Mouse (Mus musculus) T-helper 1 cell (primary cell): ENCODE results near the gene Bmp2k.

Source experiments
- in situ Hi-C: fragments of 300-600 bp; cut with MboI, MseI; formaldehyde crosslinking; loops from one replicate; pipeline ENCODE4 v1.15.1; 2025; ENCODE audit warnings: high pct_unique_total_duplicates

The Bmp2k gene

DNA sequence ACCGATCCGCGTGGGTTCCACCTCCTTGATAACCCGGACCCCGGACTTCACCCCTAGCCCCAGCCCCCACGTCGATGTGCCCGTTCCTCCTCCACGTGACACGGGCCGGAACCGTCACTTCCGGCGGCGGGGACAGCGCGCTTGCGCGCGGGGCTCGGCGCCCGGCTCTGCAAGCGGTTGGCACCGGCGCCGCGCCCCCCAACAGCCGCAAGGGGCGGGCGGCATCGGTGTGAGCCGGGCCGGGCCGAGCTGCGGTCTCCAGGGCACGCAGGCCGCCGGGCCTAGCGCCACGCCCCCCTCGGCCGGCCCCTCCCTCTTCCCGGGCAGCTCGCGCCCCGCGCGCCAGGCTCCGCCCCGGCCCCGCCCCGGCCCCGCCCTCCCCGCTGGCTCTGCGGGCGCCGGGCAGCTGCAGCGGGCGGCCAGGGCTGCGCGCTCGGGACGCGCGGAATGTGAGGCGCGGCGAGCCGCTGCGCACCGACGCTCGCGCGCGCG lies at the start of gene Bmp2k:
Bmp2k (plus strand) TSS at position 380 of the 492 bp plus-strand sequence.
- in situ Hi-C loops: no loop called here

DNA sequence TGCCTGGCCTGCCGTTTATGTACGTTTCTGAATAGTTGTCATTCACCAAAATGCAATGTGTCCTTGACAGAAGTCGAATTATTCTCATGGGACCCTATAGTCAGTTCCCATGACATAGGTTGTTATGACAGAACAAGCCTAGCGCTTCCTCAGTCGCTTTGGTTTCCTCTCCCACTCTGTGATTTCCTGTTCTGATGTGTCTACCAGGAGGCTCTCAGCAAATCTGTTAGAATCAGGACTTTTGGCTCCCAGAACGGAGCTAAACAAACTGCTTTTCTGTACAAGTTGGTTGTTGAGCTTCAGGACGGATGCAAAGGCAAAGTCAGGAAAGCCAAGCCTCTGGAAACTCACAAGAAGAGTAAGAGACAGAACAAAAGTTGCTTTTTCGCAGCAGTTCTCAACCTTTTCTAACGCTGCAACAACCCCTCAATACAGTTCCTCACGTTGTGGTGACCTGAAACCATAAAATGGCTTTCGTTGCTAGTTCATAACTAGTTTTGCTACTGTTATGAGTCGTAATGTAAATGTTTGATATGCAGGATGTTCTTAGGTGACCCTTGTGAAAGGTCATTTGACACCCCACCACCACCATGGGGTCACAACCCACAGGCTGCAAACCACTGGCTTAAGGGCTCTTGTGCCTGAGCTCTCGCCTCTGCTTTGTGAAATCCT lies 48.5 kb upstream of the Bmp2k start:
- in situ Hi-C loops: loop anchor here (10.0 kb wide), 1 partner anchor 1916 kb away; no protein-coding TSS in a partner anchor

DNA sequence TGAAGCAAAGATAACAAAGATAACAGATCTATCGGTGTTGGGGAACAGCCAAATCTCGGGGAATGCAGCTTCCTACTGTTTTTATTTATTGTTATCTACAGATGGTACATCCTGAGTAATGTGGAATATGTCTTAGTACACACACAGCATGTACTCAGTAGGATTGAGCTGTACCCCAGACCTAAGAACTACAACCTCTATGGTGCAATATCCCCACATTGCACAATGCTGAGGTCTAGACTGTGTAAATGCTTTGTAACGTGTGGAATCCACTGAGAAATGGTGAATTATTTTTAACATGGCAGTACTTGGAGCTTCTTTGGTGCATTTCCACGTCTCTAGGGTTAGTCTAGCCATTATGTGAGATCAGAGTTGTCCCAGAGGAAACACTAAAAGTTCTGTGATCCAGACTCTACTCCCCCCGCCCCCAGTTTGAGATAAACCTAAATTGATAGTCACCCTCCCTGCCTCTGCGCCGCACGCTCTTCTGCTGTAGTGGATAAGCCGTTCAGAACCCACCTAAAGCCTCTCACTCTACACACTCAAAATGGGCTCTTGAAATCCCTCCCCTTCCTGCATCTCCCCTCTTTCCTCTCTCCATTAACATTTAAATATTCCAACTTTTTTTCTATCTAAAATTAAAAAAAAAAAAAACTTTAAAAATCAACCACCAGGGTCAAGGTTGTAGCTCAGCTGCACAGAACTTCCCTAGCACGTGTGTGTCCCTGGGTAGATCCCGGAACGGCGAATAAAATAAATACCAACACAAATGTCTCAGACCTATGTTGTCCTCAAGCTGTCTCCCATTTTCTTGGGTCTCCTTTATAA lies 47.4 kb upstream of the Bmp2k start:
- in situ Hi-C loops: loop anchor here (10.0 kb wide), 1 partner anchor 1915 kb away; no protein-coding TSS in a partner anchor

DNA sequence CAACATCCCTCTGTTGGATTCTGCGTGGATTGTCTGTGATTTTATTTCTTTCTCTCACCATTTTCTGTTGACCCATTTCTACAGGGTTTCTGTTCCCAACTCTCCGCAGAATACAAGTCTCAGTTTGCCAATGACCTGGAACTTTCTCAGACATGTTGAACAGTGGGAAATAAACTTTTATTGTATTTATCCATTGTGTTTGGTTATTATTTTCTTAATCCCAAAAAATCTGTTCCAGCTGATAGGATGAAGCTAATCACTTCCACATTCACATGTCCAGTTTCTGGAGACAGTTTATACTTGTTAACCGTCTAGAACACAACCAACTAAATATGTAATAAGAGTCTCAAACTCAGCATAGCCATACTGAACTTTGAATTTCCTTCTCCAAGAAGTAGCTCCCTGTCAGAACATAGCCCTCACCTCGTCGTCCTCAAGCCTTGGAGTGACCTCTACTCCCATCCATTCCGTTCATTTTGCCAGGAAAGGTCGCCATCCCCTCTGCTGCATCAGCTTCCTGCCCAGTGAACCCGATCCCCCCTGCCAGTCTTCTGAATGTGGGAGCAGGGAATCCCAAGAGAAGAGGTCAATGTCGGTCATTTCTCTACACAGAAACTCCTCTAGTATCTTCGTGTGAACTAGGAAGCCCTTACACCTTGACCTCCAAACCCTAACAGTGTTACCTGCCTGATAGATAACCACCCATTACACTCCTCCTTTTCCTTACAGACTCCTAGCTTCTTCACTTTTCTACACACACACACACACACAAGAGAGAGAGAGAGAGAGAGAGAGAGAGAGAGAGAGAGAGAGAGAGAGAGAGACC lies 46.6 kb upstream of the Bmp2k start:
- in situ Hi-C loops: no loop called here

GRCm38 (mm10) chr5:96951493-96952105 lies 45.9 kb upstream of the Bmp2k start:
- in situ Hi-C loops: no loop called here

DNA sequence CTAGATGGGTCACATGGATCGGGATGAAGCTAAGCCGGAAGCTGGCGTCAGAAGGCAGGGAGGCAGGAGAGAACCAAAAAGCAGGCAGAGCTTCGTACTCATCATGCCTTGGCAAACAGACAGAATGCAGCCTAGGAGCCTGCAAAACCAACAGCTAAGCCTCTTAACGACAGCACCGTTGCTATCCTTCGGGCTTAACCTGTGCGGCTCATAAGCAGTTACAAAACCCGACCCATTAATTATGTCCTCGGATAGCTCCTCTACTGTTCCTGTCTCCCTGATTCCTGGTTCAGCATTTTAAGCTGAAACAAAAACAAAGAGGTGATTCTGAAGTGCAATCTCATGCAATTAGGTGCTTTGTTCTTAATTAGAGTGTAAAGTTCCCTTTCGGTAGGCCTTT lies 43.4 kb upstream of the Bmp2k start:
- in situ Hi-C loops: no loop called here

DNA sequence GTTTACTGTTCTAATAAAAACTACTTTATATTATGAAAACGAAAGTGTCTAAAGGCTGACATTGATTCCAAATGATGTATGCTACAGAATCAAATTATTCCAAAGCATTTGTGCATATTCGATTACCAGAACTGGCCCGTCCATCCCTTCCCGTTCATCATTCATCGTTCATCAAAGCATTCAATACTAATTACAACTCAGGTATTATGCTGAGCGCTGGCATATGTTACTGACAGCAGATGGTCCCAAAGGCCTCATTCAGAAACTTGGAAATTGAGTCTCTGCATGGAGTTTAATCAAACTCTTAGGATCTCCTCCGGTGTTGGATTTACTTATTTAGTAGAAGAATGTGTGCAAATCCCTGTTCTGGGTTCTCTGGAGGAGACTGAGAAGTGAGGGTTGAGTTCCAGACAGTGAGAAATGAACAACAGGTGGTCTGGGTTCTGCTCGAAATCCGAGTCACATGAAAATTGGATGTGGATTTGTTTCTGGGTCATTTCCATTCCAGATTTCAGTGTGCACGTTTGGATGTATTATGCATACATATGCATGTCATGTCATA lies 42.9 kb upstream of the Bmp2k start:
- in situ Hi-C loops: no loop called here

- in situ Hi-C loops: no loop called here
These were observed 40.6 kb upstream of the Bmp2k start for GRCm38 (mm10) chr5:96956926-96957325.

GRCm38 (mm10) chr5:96961122-96961521 lies 36.4 kb upstream of the Bmp2k start:
- in situ Hi-C loops: loop anchor here (5.0 kb wide), 1 partner anchor 39 kb away; no protein-coding TSS in a partner anchor

DNA sequence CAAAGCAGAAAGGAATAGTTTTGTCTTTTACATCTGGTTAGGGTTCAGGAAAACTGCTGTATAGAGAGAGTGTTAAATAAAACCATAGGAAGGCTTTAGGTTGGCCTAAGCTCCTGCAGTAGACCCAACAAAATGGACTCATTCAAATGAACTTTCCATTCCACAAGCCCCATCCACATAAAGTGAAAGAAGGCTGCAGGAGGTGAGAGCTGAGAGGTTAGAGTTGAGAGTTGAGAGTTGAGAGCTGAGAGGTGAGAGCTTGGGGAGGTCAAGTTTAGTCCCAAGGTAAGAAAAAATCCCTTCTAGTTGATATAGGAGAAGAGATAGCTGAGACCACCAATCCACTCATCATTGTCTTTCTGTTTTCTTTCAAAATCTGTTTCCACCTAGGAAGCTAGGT lies 35.6 kb upstream of the Bmp2k start:
- in situ Hi-C loops: loop anchor here (5.0 kb wide), 1 partner anchor 40 kb away; no protein-coding TSS in a partner anchor

- in situ Hi-C loops: loop anchor here (5.0 kb wide), 1 partner anchor 40 kb away; no protein-coding TSS in a partner anchor
These were observed 35.1 kb upstream of the Bmp2k start for GRCm38 (mm10) chr5:96962252-96962933.

DNA sequence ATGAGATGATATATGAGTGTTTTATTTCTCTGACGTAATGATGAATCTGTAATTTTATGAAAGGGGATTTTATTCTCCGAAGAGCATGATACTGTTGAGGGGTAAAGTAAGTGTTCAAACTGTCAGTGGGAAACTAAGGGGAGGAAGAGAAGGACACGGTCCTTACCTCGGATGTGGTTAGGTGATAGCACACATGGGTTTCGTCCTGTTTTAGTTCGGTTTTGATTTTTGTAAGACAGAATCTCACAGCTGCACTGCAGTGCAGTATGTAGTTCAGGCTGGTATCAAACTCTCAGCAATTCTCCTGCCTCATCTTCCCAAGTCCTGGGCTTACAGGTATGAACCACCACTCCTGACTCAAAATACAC lies 34.6 kb upstream of the Bmp2k start:
- in situ Hi-C loops: loop anchor here (5.0 kb wide), 1 partner anchor 41 kb away; no protein-coding TSS in a partner anchor

DNA sequence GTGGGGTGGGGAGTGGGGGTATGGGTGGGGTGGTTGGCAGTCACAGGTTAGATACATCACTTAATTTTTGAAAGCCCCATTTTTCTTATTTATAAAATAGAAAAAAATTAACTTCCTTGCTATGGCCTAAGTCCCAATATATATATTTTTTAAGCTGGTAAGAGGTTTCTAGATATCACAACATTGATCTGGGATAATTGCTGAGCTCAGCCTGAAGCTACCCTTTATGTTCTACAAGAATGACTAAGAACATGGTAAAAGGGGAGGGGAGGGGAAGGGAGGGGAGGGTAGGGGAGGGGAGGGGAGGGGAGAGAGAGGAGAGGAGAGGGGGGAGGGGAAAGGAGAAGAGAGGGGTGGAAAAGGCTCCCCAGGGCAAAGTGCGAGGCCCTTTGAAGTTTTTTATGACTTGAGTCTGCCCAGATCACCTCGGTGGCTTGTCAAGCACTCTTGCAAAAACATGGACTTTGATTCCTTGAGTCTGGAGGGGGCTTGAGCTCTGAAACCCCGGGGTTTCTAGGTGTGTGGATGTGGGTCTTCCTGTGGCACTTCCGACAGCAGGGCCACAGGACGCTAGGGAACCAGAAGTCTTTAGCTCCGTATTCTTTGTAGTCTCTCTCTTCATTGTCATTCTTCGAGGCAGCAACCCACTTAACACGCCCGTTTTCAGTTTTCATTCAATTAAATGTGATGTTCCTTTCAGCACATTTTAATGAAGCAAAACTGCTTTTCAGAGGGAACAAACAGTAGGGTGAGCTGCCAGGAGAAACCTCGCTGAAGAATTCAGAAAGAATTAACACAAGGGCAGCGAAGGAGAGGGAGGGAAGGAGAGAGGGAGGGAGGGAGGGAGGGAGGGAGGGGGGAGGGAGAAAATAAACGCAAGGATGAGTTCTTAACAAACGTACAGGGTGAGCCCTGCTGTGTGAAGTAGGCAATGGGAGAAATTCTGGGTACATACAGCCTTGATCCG lies 33.1 kb upstream of the Bmp2k start:
- in situ Hi-C loops: loop anchor here (5.0 kb wide), 1 partner anchor 42 kb away; no protein-coding TSS in a partner anchor

- in situ Hi-C loops: no loop called here
These were observed 32.5 kb upstream of the Bmp2k start for GRCm38 (mm10) chr5:96965029-96965403.

DNA sequence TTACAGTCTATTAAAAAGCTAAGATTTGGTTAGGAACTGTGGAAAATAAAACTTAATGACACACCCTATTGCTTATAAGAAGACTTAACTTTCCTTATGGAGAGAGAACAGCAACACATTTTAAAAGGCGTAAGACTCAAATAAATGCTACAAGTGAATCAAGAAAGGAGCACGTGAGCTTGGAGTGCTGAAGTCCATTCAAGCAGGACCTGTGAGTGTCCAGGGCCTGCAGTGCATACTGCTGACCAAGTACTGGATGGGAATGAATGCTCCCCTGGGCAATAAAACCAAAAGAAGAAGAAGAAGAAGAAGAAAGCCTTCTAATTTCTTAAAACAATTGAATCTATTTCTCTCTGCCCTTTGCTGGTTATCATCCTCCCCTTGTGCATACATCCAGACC lies 32.0 kb upstream of the Bmp2k start:
- in situ Hi-C loops: no loop called here

DNA sequence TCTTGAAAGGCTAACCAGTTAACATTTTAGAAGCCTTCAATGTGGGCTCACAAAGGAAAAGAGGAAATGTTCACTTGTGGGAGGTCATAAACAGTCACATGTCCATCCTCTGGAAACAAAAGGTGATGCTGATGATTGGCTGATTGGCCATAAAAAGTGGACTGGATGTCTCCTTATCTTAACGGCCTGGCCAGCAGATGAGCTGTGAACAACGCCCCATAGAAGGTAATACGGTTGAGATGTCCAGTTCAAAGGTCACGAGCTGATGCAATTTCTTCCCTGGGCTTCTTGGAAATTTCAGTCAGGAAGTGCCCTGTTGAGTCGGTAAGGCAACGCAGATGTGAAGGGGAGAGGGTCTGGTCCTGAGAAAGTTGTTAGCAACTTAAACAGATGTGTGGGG lies 28.9 kb upstream of the Bmp2k start:
- in situ Hi-C loops: no loop called here

DNA sequence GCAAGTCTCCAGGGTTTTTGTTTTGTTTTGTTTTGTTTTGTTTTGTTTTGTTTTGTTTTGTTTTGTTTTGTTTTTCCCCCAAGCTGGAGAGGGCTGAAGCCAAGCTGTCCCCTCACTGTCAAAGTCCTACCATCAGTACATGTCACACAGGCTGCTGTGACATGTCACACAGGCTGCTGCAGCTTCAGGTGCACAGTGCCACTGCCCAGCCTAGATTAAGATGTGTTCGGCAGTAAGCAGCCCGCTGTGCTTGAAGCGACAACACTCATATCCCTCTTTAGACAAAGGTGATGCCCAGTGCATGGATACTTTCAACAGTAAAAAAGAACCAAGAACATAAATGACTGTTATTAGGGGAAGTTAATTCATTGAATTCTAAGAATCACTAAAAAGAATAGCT lies 28.5 kb upstream of the Bmp2k start:
- in situ Hi-C loops: no loop called here

- in situ Hi-C loops: no loop called here
These were observed 27.6 kb upstream of the Bmp2k start for GRCm38 (mm10) chr5:96969705-96970471.
